Mouse (Mus musculus): ENCODE measurements around the gene Smarcc1. TPM values are rescaled to one million over a fixed set of nuclear protein-coding genes. Genes with fewer than 3 reads are reported as not detected.

The Smarcc1 gene
- polyA plus RNA-seq (2014; fragmentation: Illumina TruSeq; extraction: RNeasy Lipid Tissue Mini Kit (QIAGEN cat#74804); ENCODE audit: low read depth, low replicate concordance) = 16.8 TPM

DNA sequence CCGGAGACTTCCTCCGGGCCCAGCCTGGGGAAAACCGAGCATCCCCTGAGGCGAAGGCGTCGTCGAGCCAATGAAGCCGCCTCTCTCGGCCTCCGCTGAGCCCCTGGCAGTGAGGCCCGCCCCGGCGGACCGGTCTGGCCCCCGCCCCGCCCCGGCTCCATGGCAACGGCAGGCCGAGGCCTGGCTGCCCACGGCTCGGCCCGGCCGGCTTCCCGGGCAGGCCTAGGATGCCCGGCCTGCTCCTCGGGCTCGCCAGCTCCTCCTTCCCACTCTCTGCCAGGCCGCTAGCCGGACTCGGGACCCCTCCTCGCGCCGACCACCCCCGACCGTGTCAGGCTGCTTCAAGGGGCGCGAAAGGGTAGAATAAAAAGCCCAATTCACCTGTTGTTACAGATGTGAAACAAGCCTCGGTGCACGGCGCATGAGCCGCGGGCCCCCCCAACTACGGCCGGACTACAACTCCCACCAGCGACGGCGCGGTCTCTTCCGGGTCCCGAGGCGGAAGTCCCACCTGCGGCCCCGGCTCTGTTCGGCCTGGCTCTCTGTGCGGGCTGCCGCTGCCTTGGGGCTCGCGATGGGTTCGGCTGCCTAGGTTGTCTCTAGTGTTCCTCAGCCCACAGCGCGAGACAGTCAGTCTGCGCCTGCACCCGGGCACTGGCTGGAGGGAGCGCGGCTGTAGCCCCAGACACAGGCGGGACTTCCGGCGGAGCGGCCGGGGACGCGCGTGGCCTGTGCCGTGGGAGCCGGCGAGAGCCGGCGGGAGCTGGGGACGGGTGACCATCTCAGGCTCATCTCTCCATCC lies at the start of gene Smarcc1:
Gene Smarcc1 (plus strand): TSS at position 732 of the 802 bp plus-strand sequence.

DNA sequence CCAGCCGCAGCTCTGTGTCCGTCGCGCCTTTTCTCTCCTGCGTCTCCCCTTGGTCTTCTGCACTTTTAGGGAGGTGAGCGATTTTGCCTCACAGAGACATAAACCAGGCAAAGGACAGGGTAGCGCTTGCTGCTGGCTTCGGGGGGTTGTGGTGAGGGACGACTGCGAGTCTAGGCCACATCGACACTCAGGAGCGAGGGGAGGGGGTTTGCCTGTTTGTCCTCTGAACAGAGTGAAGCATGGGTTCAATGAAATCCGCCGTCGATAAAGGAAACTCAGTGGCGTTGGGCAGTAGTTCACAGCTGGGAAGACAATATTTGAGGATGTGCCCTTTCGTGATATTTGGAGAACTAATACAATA lies 251 bp downstream of the Smarcc1 start, which contains the start of gene Dhx30:
Gene Dhx30 (minus strand): TSS at position 52 of the 361 bp plus-strand sequence.

GRCm38 (mm10) chr9:110243221-110243833 lies 125.8 kb downstream of the Smarcc1 start, which contains the start of gene Cspg5:
Cspg5 (plus strand) TSS chr9:110243783.

Other genes with a start within 250 kb of the Smarcc1 start
- gene Cdc25a, start 242.1 kb upstream of the Smarcc1 start, polyA plus RNA-seq (2014; fragmentation: Illumina TruSeq; extraction: RNeasy Lipid Tissue Mini Kit (QIAGEN cat#74804); ENCODE audit: low read depth, low replicate concordance) = 4.0 TPM
- 202 TPM for gene Map4, start 186.2 kb upstream of the Smarcc1 start, polyA plus RNA-seq (2014; fragmentation: Illumina TruSeq; extraction: RNeasy Lipid Tissue Mini Kit (QIAGEN cat#74804); ENCODE audit: low read depth, low replicate concordance)
- gene Dhx30, start 122 bp downstream of the Smarcc1 start, polyA plus RNA-seq (2014; fragmentation: Illumina TruSeq; extraction: RNeasy Lipid Tissue Mini Kit (QIAGEN cat#74804); ENCODE audit: low read depth, low replicate concordance) = 41.1 TPM
- 0.10 TPM for gene Cspg5, start 126.1 kb downstream of the Smarcc1 start, polyA plus RNA-seq (2014; fragmentation: Illumina TruSeq; extraction: RNeasy Lipid Tissue Mini Kit (QIAGEN cat#74804); ENCODE audit: low read depth, low replicate concordance)
- gene Elp6, start 187.5 kb downstream of the Smarcc1 start, polyA plus RNA-seq (2014; fragmentation: Illumina TruSeq; extraction: RNeasy Lipid Tissue Mini Kit (QIAGEN cat#74804); ENCODE audit: low read depth, low replicate concordance) = 3.3 TPM
- 18.4 TPM for gene Scap, start 215.6 kb downstream of the Smarcc1 start, polyA plus RNA-seq (2014; fragmentation: Illumina TruSeq; extraction: RNeasy Lipid Tissue Mini Kit (QIAGEN cat#74804); ENCODE audit: low read depth, low replicate concordance)

All from heart, adult 10 weeks (tissue).